Mouse (Mus musculus): Measurements from ENCODE around the gene Ppp1r12a. TPM values are rescaled to one million over a fixed set of nuclear protein-coding genes. Genes with fewer than 3 reads are reported as not detected.

Gene Ppp1r12a
- polyA plus RNA-seq, 1 experiment = 18.5 TPM

DNA sequence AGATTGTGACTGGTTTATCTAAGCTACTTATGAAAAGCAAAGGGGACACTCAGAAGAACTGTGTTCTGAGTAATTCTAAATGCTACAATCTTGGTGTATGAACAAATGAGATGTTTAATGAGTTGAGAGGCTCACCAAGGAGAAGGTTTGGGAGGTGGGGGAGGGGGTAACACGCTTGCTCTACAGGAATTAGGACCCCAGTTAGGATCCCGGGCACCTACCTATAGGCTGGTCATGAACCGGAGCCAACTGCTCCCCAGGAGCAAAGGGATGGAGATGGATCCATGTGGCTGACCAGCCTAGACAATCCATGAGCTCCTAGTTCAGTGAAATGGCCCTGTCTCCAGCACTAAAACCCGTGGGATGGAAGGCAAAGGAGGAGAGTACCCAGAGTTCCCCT is 130.7 kb downstream of the Ppp1r12a start:
- Histone ChIP-seq H3K4me3 (no peak overlapping the region), H3K79me2 (ENCODE audit: control insufficient read depth, insufficient read depth) (no peaks in the 10 kb centered on the region), H3ac (ENCODE audit: control insufficient read depth, insufficient read length) (no peak overlapping the region), H3K27me3 (ENCODE audit: control insufficient read depth, insufficient read depth, insufficient read length) (no peaks in the 10 kb centered on the region), H3K36me3 (ENCODE audit: control insufficient read depth, insufficient read depth) (no peaks in the 10 kb centered on the region), H3K4me2 (ENCODE audit: low read depth) (no peak overlapping the region)
- TF ChIP-seq MYOD1 (IDR thresholded peaks at IDR 0.05; ENCODE audit: control insufficient read depth in 1 of 3, insufficient read length in 2 of 3, low read depth in 2 of 3) (no peak), POLR2AphosphoS2 (IDR thresholded peaks at IDR 0.05; ENCODE audit: insufficient read length, low read depth) (no peak), TCF12 (IDR thresholded peaks at IDR 0.05; ENCODE audit: insufficient read depth, poor library complexity, severe bottlenecking) (no peak), MYOG (IDR thresholded peaks at IDR 0.05; ENCODE audit: control insufficient read depth in 1 of 3, insufficient read depth in 1 of 3, insufficient read length in 2 of 3, low read depth in 2 of 3) (no peak), SRF (IDR thresholded peaks at IDR 0.05; ENCODE audit: control insufficient read depth, insufficient read length, low read depth) (no peak), E2F4 (IDR thresholded peaks at IDR 0.05; ENCODE audit: insufficient read depth) (no peak), TCF3 (IDR thresholded peaks at IDR 0.05; ENCODE audit: insufficient read length, low read depth) (no peak), USF1 (IDR thresholded peaks at IDR 0.05; ENCODE audit: low read depth) (no peak), REST (IDR thresholded peaks at IDR 0.05; ENCODE audit: insufficient read depth, insufficient read length) (no peak), POLR2A (IDR thresholded peaks at IDR 0.05; ENCODE audit: insufficient read length, low read depth) (no peak)

GRCm38 (mm10) chr10:108293620-108294195 is 131.7 kb downstream of the Ppp1r12a start:
- TF ChIP-seq E2F4 (IDR thresholded peaks at IDR 0.05; ENCODE audit: insufficient read depth) (no peak), TCF3 (IDR thresholded peaks at IDR 0.05; ENCODE audit: insufficient read length, low read depth) (no peak), MAX (IDR thresholded peaks at IDR 0.05; ENCODE audit: low read depth) (no peak), TCF12 (IDR thresholded peaks at IDR 0.05; ENCODE audit: insufficient read depth, poor library complexity, severe bottlenecking) (no peak), POLR2A (IDR thresholded peaks at IDR 0.05; ENCODE audit: insufficient read length, low read depth) (no peak), REST (IDR thresholded peaks at IDR 0.05; ENCODE audit: insufficient read depth, insufficient read length) (no peak), POLR2AphosphoS2 (IDR thresholded peaks at IDR 0.05; ENCODE audit: insufficient read length, low read depth) (no peak), MYOD1 (IDR thresholded peaks at IDR 0.05; ENCODE audit: control insufficient read depth in 1 of 3, insufficient read length in 2 of 3, low read depth in 2 of 3) (no peak), CEBPB (IDR thresholded peaks at IDR 0.05; ENCODE audit: insufficient read depth, poor library complexity, severe bottlenecking) (no peak), MYOG (IDR thresholded peaks at IDR 0.05; ENCODE audit: control insufficient read depth in 1 of 3, insufficient read depth in 1 of 3, insufficient read length in 2 of 3, low read depth in 2 of 3) (no peak)

DNA sequence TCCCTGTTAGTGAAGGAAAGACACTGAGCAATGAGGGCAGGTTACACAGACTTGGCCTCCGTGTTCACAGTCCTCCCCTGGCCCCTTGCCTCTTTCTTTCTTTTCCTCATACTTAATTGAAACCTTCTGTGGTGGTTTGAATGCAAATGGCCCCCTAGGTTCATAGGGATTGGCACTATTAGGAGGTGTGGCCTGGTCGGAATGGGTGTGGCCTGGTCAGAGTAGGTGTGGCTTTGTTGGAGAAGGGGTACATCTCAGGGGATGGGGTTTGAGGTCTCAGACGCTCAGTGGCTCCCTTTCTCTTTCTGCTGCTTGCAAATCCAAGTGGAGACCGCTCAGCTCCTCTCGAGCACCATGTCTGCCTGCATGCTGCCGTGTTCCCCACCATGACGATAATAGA is 132.8 kb downstream of the Ppp1r12a start:
- Histone ChIP-seq H3K79me2 (ENCODE audit: control insufficient read depth, insufficient read depth) (no peaks in the 10 kb centered on the region), H3K4me3 (no peak overlapping the region), H3K36me3 (ENCODE audit: control insufficient read depth, insufficient read depth) (no peaks in the 10 kb centered on the region), H3K4me2 (ENCODE audit: low read depth) (no peak overlapping the region), H3ac (ENCODE audit: control insufficient read depth, insufficient read length) (no peak overlapping the region), H3K27me3 (ENCODE audit: control insufficient read depth, insufficient read depth, insufficient read length) (no peaks in the 10 kb centered on the region)
- TF ChIP-seq SRF (IDR thresholded peaks at IDR 0.05; ENCODE audit: control insufficient read depth, insufficient read length, low read depth) = no peak
- TF ChIP-seq TCF12 (IDR thresholded peaks at IDR 0.05; ENCODE audit: insufficient read depth, poor library complexity, severe bottlenecking) = no peak
- no peak for TF ChIP-seq CEBPB (IDR thresholded peaks at IDR 0.05; ENCODE audit: insufficient read depth, poor library complexity, severe bottlenecking)
- no peak for TF ChIP-seq MYOG (IDR thresholded peaks at IDR 0.05; ENCODE audit: control insufficient read depth in 1 of 3, insufficient read depth in 1 of 3, insufficient read length in 2 of 3, low read depth in 2 of 3)
- no peak for TF ChIP-seq E2F4 (IDR thresholded peaks at IDR 0.05; ENCODE audit: insufficient read depth)
- TF ChIP-seq POLR2AphosphoS2 (IDR thresholded peaks at IDR 0.05; ENCODE audit: insufficient read length, low read depth) = no peak
- TF ChIP-seq REST (IDR thresholded peaks at IDR 0.05; ENCODE audit: insufficient read depth, insufficient read length) = no peak
- TF ChIP-seq TCF3 (IDR thresholded peaks at IDR 0.05; ENCODE audit: insufficient read length, low read depth) = no peak
- TF ChIP-seq MAX (IDR thresholded peaks at IDR 0.05; ENCODE audit: low read depth) = no peak
- TF ChIP-seq MYOD1 (IDR thresholded peaks at IDR 0.05; ENCODE audit: control insufficient read depth in 1 of 3, insufficient read length in 2 of 3, low read depth in 2 of 3) = no peak
- no peak for TF ChIP-seq POLR2A (IDR thresholded peaks at IDR 0.05; ENCODE audit: insufficient read length, low read depth)
- no peak for TF ChIP-seq USF1 (IDR thresholded peaks at IDR 0.05; ENCODE audit: low read depth)

More at GRCm38 (mm10) chr10:108293620-108294195, 131.7 kb downstream of the Ppp1r12a start:
- Histone ChIP-seq H3ac (ENCODE audit: control insufficient read depth, insufficient read length) (no peak overlapping the region), H3K36me3 (ENCODE audit: control insufficient read depth, insufficient read depth) (no peaks in the 10 kb centered on the region), H3K79me2 (ENCODE audit: control insufficient read depth, insufficient read depth) (no peaks in the 10 kb centered on the region), H3K4me3 (no peak overlapping the region), H3K4me2 (ENCODE audit: low read depth) (no peak overlapping the region), H3K27me3 (ENCODE audit: control insufficient read depth, insufficient read depth, insufficient read length) (no peaks in the 10 kb centered on the region)

- no peak for TF ChIP-seq REST (IDR thresholded peaks at IDR 0.05; ENCODE audit: insufficient read depth, insufficient read length)
- no peak overlapping the region for H3K4me3 ChIP-seq
- no peak overlapping the region for H3ac ChIP-seq (ENCODE audit: control insufficient read depth, insufficient read length)
- H3K27me3 ChIP-seq (ENCODE audit: control insufficient read depth, insufficient read depth, insufficient read length) = no peaks in the 10 kb centered on the region
- H3K4me2 ChIP-seq (ENCODE audit: low read depth) = no peak overlapping the region
- H3K79me2 ChIP-seq (ENCODE audit: control insufficient read depth, insufficient read depth) = no peaks in the 10 kb centered on the region
- H3K36me3 ChIP-seq (ENCODE audit: control insufficient read depth, insufficient read depth) = no peaks in the 10 kb centered on the region
Observed at GRCm38 (mm10) chr10:108296446-108296845, 134.5 kb downstream of the Ppp1r12a start.

DNA sequence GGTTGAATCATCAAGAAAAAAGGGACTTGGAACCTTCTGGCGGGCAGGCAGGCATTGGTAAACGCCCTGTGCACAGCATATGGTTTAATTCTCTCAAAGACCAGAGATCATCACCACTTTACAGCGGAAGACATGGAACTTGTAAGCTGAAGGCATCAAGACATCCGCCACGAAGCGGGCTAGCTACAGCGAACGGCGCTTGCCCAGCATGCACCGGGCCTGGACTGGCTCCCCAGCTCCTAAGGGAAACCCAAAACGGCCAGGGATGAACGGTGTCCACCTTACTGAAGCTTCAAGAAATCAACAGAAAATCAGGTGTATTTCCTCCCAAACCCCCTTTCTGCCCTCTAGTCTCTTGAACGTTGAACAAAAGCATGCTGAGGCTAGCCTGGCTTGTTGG is 136.3 kb downstream of the Ppp1r12a start:
- no peaks in the 10 kb centered on the region for H3K36me3 ChIP-seq (ENCODE audit: control insufficient read depth, insufficient read depth)
- H3K79me2 ChIP-seq (ENCODE audit: control insufficient read depth, insufficient read depth) = no peaks in the 10 kb centered on the region
- TF ChIP-seq REST (IDR thresholded peaks at IDR 0.05; ENCODE audit: insufficient read depth, insufficient read length) = no peak
- no peak overlapping the region for H3K4me2 ChIP-seq (ENCODE audit: low read depth)
- H3K4me3 ChIP-seq = no peak overlapping the region
- H3ac ChIP-seq (ENCODE audit: control insufficient read depth, insufficient read length) = no peak overlapping the region
- no peaks in the 10 kb centered on the region for H3K27me3 ChIP-seq (ENCODE audit: control insufficient read depth, insufficient read depth, insufficient read length)

All from myocyte (in vitro differentiated cells).